Mouse (Mus musculus): ENCODE measurements around the gene Ccdc102a.

GRCm38 (mm10) chr8:94954921-94955758 is 37.2 kb upstream of the Ccdc102a start:
- TF ChIP-seq BHLHE40 (IDR thresholded peaks at IDR 0.05; ENCODE audit: low read depth, low read length) (peak; percentile 78; the same call in 1 of the 2 replicates), POLR2A (IDR thresholded peaks at IDR 0.05; ENCODE audit: low read depth, low read length) (no peak), CHD2 (IDR thresholded peaks at IDR 0.05; ENCODE audit: low read length) (peak; percentile 59; the same call in 1 of the 2 replicates), EP300 (IDR thresholded peaks at IDR 0.05; ENCODE audit: low read length) (peak; percentile 95), MAFK (IDR thresholded peaks at IDR 0.05; ENCODE audit: insufficient replicate concordance, low read length) (peak; percentile 57; the same call in 1 of the 2 replicates)

All from CH12.LX (cell line).